Mouse (Mus musculus) midbrain, embryonic 11.5 days (tissue): ENCODE measurements around the gene 1190002N15Rik. TPM values are rescaled to one million over a fixed set of nuclear protein-coding genes. Genes with fewer than 3 reads are reported as not detected.

Source experiments
- ATAC-seq: fragments of 200-750 bp; cut with Nextera tagmentation; 2 replicates; pipeline ENCODE4 v1.8.0; 2017; ENCODE audit warnings: moderate TSS enrichment, moderate library complexity; ENCODE audit not compliant: low FRiP score
- DNase-seq: peaks from one replicate; pipeline ENCODE4 v3.0.0; 2015; ENCODE audit warnings: low spot score; ENCODE audit errors: missing footprints
- H3K27ac ChIP-seq: fragments of 300-500 bp; sonication (generic); 2 replicates; pipeline ENCODE4 v1.5.1; 2014; ENCODE audit warnings: low read depth, low read length
- H3K27me3 ChIP-seq: fragments of 300-500 bp; sonication (generic); 2 replicates; pipeline ENCODE4 v1.6.1; 2014; ENCODE audit warnings: mild to moderate bottlenecking, low read length, moderate library complexity, mixed read lengths; ENCODE audit not compliant: control insufficient read depth, insufficient read depth
- H3K36me3 ChIP-seq: fragments of 300-500 bp; sonication (generic); 2 replicates; pipeline ENCODE4 v1.6.1; 2014; ENCODE audit warnings: mild to moderate bottlenecking, low read length, moderate library complexity, mixed read lengths; ENCODE audit not compliant: control insufficient read depth, insufficient read depth
- H3K4me1 ChIP-seq: fragments of 300-500 bp; sonication (generic); 2 replicates; pipeline ENCODE4 v1.6.1; 2014; ENCODE audit warnings: low read length; ENCODE audit not compliant: control insufficient read depth, insufficient read depth
- H3K4me2 ChIP-seq: fragments of 300-500 bp; sonication (generic); 2 replicates; pipeline ENCODE4 v1.6.1; 2014; ENCODE audit warnings: mild to moderate bottlenecking, moderate library complexity
- H3K4me3 ChIP-seq: fragments of 300-500 bp; sonication (generic); 2 replicates; pipeline ENCODE4 v1.5.1; 2014; ENCODE audit warnings: low read depth, low read length
- H3K9ac ChIP-seq: fragments of 300-500 bp; sonication (generic); 2 replicates; pipeline ENCODE4 v1.6.1; 2014; ENCODE audit warnings: low read length
- H3K9me3 ChIP-seq: fragments of 300-500 bp; sonication (generic); 2 replicates; pipeline ENCODE4 v1.6.1; 2016; ENCODE audit warnings: low read length; ENCODE audit not compliant: control insufficient read depth
- WGBS: fragments of 180-500 bp; shearing (Covaris S2); extraction: QIAGEN DNeasy Blood & Tissue Kit; methylation state at CpG from one replicate; pipeline ENCODE4 v1.1.7; 2014; 5-methylcytosine and 5-hydroxymethylcytosine counted together
- polyA plus RNA-seq: library from polyadenylated mRNA; unstranded; fragments of >200 nt; fragmentation: Nextera tagmentation; extraction: Ambion mirVana; gene quantifications from 2 replicates; pipeline ENCODE4 v1.2.1, GENCODE M21; 2014

1190002N15Rik gene
- polyA plus RNA-seq, 1 experiment from 2014 or later: 44.2 TPM

DNA sequence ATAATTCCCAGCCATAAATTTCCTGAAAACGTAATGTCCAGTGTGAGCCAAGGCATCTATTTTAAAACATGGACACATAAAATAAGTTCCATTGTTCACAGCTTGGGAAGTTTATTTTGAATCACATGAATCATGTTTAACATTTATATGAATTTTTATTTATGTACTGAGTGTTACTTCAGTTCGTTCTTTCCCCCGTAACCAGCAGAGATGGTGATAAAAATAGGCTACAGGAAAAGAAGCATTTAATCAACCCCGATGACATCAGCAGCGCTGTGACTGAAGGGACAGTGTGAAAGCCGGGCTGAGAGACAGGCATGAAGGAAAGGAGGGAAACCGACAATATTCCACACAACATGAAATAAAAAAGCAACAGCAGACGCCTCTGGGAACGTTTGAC is 46.4 kb downstream of the 1190002N15Rik start:
- H3K27ac ChIP-seq: no peak overlapping the region
- 91% methylated on average over 9 of the region's 9 CpGs for WGBS

DNA sequence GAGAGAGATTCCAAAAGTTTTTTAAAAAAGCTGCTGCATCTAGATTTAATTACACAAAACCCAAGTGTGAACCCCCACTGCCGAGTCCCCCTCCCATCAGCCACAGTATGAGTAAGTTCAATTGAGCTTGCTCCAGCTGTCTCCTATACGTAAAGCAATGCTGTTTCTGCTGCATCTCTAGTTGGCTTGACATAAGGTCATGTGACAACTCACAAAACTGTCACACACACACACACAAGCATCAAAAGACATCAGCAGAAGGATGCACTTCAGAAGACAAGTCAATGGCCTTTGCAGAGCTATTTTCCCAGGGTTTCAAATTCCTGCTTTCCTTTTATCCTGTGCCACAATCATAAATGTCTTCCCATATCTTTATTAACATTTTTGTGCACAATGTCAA is 49.9 kb downstream of the 1190002N15Rik start:
- no peak overlapping the region for H3K4me3 ChIP-seq
- no peak overlapping the region for H3K9ac ChIP-seq
- H3K27ac ChIP-seq: no peak overlapping the region
- H3K4me1 ChIP-seq: no peaks in the 10 kb centered on the region
- 80% methylated on average over 2 of the region's 2 CpGs for WGBS
- no peaks in the 10 kb centered on the region for H3K27me3 ChIP-seq
- H3K9me3 ChIP-seq: no peaks in the 10 kb centered on the region
- H3K4me2 ChIP-seq: no peak overlapping the region
- ATAC-seq: no peak
- DNase-seq: peak; percentile 62
- H3K36me3 ChIP-seq: no peaks in the 10 kb centered on the region

More for the DNA sequence above, 46.4 kb downstream of the 1190002N15Rik start:
- no peak for ATAC-seq
- Histone ChIP-seq H3K4me1 (no peaks in the 10 kb centered on the region), H3K4me2 (no peak overlapping the region), H3K9me3 (no peaks in the 10 kb centered on the region), H3K9ac (no peak overlapping the region), H3K36me3 (no peaks in the 10 kb centered on the region), H3K4me3 (no peak overlapping the region), H3K27me3 (no peaks in the 10 kb centered on the region)
- DNase-seq: no peak

DNA sequence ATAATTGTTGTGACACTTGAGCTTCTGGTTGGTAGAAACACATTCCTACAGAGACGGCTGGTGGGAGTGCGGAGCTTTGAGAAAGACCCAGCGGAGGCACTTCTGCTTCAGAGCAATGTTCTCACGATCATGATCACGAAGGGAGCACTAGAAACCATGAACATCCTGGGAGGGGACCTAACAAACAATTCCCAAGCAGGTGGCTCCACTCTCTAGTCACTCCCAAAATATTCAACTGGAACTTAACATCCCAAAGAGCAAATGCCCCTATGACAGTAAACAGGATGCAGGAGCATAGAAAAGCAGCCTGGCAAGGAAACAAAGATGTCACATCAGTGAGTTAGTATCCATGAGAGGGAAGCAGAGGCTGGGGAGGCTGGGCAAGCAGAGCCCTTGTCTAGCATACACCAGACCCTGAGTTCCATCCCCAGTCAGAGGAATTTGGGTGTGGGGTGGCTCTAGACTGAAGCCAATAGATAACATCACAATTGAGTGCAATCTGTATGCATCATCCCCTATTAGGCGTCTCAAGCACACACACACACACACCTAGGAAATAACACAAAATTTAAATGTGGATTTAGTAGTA is 54.5 kb downstream of the 1190002N15Rik start:
- H3K4me2 ChIP-seq: no peak overlapping the region
- no peaks in the 10 kb centered on the region for H3K9me3 ChIP-seq
- no peaks in the 10 kb centered on the region for H3K36me3 ChIP-seq
- 75% methylated on average over 6 of the region's 6 CpGs for WGBS
- no peaks in the 10 kb centered on the region for H3K4me1 ChIP-seq
- H3K27ac ChIP-seq: no peak overlapping the region
- peak; percentile 68 for DNase-seq
- no peak overlapping the region for H3K9ac ChIP-seq
- no peaks in the 10 kb centered on the region for H3K27me3 ChIP-seq
- H3K4me3 ChIP-seq: no peak overlapping the region
- ATAC-seq: no peak

DNA sequence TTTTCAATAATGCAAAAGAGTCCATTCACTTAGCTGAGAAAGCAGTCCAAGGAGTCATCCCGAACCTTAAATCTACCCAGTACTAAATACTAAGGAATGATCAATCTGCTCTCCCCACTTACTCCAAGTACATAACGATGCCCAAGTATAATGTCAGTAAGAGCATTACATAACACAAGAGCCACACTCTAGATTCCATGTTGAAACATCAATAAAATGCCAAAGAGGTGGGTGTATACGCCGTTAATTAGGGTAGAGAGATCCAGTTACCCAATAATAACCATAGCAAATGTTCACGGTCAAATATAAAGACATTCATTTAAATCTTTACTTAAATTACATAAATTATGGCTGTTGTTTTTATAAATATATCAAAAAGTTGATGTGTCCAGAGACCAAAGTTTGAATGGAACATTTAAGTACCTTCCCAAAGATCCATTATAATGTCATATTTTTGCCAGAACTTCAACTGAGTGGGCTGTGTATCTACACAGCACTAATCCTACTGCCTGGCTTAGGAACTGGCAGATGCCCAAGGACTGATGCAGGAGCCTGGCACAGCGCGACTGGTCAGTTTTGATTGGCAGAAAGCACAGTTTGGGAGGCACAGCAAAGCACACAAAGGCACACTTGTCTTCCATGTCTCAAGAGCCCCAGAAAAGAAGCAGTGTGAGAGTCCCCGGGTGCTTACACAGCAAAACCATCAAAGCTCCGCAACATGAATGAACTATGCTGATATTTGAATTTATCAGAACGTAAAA is 55.5 kb downstream of the 1190002N15Rik start:
- no peak overlapping the region for H3K27ac ChIP-seq
- 89% methylated on average over 10 of the region's 10 CpGs for WGBS
- ATAC-seq (no peak), DNase-seq (peak; percentile 69)
- no peaks in the 10 kb centered on the region for H3K36me3 ChIP-seq
- H3K9ac ChIP-seq: no peak overlapping the region
- no peaks in the 10 kb centered on the region for H3K27me3 ChIP-seq
- H3K4me1 ChIP-seq: no peaks in the 10 kb centered on the region
- H3K4me2 ChIP-seq: no peak overlapping the region
- no peaks in the 10 kb centered on the region for H3K9me3 ChIP-seq
- H3K4me3 ChIP-seq: no peak overlapping the region

DNA sequence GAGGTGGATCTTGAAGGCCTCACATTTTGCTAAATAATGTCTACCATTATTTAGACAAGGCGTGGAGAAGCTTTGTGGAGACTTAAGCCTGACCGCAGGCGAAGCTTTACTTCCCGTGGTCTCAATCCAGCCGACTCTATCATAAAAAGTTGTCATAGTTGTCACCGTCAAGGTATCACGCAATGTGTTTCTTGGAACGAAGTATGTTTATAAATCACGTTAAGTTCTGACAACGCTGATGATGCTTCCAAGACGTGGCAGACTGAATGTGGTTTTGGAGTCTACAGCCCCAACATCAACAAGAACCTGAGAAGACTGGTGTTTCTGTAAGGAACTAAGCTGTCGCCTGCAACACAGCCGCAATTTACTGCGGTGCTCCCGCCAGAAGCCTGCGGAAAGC is 56.8 kb downstream of the 1190002N15Rik start:
- Histone ChIP-seq H3K4me3 (no peak overlapping the region), H3K36me3 (no peaks in the 10 kb centered on the region), H3K27ac (no peak overlapping the region), H3K4me1 (no peaks in the 10 kb centered on the region), H3K27me3 (no peaks in the 10 kb centered on the region), H3K4me2 (no peak overlapping the region), H3K9me3 (no peaks in the 10 kb centered on the region), H3K9ac (no peak overlapping the region)
- 94% methylated on average over 16 of the region's 16 CpGs for WGBS
- DNase-seq: peak; percentile 68
- ATAC-seq: no peak

DNA sequence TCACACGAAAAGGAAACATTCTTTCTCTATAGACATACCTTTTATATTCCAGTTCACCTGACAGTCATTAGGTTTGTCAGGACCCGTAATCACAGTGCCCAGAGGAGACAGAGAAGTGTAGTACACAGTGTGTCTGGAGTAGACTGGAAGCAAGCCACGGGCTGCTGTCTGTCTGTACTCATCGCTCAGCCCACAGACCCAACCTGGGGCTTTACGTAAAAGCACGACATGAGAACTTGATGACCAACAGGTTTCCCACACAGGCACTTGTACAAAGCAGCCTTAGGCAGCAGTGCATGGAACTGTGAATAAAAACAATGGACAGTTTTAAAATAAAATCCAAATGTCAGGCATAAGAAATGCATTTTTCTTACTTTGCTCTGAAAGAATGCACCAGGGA is 58.5 kb downstream of the 1190002N15Rik start:
- no peaks in the 10 kb centered on the region for H3K4me1 ChIP-seq
- DNase-seq: peak; percentile 23
- no peaks in the 10 kb centered on the region for H3K27me3 ChIP-seq
- WGBS: 91% methylated on average over 6 of the region's 6 CpGs
- H3K4me3 ChIP-seq: no peak overlapping the region
- no peak overlapping the region for H3K4me2 ChIP-seq
- H3K27ac ChIP-seq: no peak overlapping the region
- no peaks in the 10 kb centered on the region for H3K36me3 ChIP-seq
- H3K9ac ChIP-seq: no peak overlapping the region
- no peak for ATAC-seq
- no peaks in the 10 kb centered on the region for H3K9me3 ChIP-seq

DNA sequence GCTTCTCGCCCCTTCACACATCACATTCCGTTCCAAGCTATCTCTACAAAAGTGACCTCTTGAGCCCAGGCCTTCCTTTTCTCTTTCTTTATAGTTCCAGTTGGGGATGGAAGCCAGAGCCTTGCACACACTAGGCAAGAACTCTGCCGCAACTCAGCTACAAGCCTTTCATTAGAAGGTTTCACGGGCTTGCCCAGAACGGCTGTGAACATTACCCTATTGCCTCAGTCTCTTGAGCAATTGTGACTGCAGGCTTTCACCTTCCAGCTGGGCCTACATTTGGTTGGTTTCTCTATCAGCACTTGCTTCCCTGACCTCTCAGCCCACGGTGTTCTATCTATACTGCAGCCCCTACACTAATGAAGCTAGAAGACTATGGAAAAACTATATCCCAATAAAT is 58.9 kb downstream of the 1190002N15Rik start:
- no peak for DNase-seq
- H3K4me3 ChIP-seq: no peak overlapping the region
- no peaks in the 10 kb centered on the region for H3K27me3 ChIP-seq
- H3K27ac ChIP-seq: no peak overlapping the region
- H3K4me1 ChIP-seq: no peaks in the 10 kb centered on the region
- H3K9me3 ChIP-seq: no peaks in the 10 kb centered on the region
- H3K4me2 ChIP-seq: no peak overlapping the region
- no peaks in the 10 kb centered on the region for H3K36me3 ChIP-seq
- WGBS: 96% methylated on average over 6 of the region's 6 CpGs
- ATAC-seq: no peak
- no peak overlapping the region for H3K9ac ChIP-seq

DNA sequence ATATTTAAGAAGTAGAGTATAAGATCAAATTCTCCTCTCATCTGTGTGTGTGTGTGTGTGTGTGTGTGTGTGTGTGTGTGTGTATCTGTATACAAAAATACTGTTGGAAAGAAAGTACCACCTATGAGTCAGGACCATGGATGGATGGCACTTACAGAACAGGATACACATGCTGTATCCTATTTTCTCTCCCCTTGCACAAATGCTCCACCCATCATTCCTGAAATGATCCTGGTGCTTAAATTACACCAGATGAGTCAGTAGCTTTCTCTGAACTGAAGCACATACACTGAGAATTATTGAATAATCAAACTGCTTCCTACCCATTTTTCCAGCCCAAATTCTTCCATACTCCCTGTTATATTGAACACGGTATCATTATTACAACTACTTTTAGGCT is 61.9 kb downstream of the 1190002N15Rik start:
- Histone ChIP-seq H3K4me1 (no peaks in the 10 kb centered on the region), H3K27me3 (no peaks in the 10 kb centered on the region), H3K36me3 (no peaks in the 10 kb centered on the region), H3K4me2 (no peak overlapping the region), H3K9me3 (no peaks in the 10 kb centered on the region), H3K9ac (no peak overlapping the region), H3K4me3 (no peak overlapping the region), H3K27ac (no peak overlapping the region)
- ATAC-seq (no peak), DNase-seq (no peak)
- 94% methylated on average over 1 of the region's 1 CpGs for WGBS

DNA sequence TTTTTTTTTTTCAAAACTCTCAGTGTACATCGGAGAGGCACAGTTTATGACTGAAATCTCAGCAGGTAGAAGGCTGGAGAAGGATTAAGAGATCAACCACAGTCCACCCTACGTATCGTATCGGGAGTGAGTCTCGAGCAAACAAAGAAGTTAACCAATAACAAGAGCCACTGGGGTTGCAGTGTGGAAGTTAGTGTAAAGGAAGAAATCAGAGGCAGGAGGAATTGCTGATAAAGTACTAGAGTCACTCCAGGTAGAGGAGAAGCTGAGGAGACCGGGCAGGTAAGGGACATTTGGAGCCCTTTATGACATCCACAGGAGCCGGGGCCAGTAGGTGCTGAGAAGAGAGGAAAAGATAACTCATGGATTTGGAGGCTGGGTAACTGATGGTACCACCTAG is 64.0 kb downstream of the 1190002N15Rik start:
- Histone ChIP-seq H3K9me3 (no peaks in the 10 kb centered on the region), H3K27me3 (no peaks in the 10 kb centered on the region), H3K4me3 (no peak overlapping the region), H3K36me3 (no peaks in the 10 kb centered on the region), H3K4me1 (no peaks in the 10 kb centered on the region), H3K27ac (no peak overlapping the region), H3K9ac (no peak overlapping the region), H3K4me2 (no peak overlapping the region)
- WGBS: 78% methylated on average over 7 of the region's 7 CpGs
- no peak for DNase-seq
- no peak for ATAC-seq
